Mouse (Mus musculus): ENCODE measurements at regions not wholly inside any gene's neighbourhood (a gene's known extent, or its start where the extent isn't known, plus 50 kb on each side); places are given as distances from the start of the nearest gene placed in this dataset.

DNA sequence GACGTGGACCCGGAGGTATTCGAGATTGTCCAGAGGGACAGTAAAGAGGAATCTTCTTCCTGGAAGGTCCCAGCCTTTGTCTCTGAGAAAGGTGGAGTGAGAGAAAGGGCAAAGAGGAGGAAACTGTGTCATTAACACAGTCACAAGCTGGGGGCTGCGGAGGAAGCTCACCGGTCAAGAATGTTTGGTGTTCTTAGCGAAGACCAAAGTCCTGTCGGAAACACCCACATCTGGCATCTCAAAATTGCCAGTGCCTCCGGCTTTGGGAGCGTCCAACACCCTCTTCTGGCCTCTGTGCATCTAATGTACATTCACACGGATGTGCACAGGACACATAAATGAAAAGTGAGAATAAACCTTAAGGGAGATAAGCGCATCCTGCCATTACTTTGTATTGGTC is 1134.1 kb upstream of the A1bg start:
- Histone ChIP-seq H3K27me3 (replicated peaks) (no peaks in the 10 kb centered on the region), H3K4me2 (no peak overlapping the region), H3K27ac (no peak overlapping the region), H3K9ac (no peak overlapping the region), H3K4me1 (no peaks in the 10 kb centered on the region), H3K36me3 (replicated peaks) (no peaks in the 10 kb centered on the region), H3K9me3 (no peaks in the 10 kb centered on the region), H3K4me3 (no peak overlapping the region)
- no peak for ATAC-seq (replicated peaks)
- 90% methylated on average over 11 of the region's 11 CpGs for WGBS

DNA sequence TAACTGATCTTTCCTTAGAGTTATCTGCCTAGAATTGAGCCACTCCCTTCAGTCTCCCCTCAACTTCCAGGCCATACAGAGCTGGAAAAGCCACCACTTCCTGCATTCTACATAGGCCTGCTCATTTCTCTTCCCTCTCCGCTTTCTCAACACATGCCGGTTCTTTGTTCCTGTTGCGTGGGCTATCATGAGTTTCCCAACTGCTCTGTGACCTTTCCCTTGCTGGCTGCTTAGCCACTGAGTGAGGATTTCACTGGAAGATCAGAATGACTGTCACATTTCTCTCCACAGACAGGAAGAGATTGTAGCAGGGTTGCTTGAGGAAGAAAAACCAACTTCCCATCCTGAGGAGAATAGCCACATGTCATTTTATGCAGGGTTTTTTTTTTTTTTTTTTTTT is 1133.6 kb upstream of the A1bg start:
- H3K36me3 ChIP-seq (replicated peaks), result no peaks in the 10 kb centered on the region
- H3K4me1 ChIP-seq, result no peaks in the 10 kb centered on the region
- H3K27ac ChIP-seq, result no peak overlapping the region
- H3K27me3 ChIP-seq (replicated peaks), result no peaks in the 10 kb centered on the region
- no peak overlapping the region for H3K9ac ChIP-seq
- ATAC-seq (replicated peaks), result no peak
- H3K4me2 ChIP-seq, result no peak overlapping the region
- H3K4me3 ChIP-seq, result no peak overlapping the region
- 91% methylated on average over 3 of the region's 3 CpGs for WGBS
- H3K9me3 ChIP-seq, result no peaks in the 10 kb centered on the region

DNA sequence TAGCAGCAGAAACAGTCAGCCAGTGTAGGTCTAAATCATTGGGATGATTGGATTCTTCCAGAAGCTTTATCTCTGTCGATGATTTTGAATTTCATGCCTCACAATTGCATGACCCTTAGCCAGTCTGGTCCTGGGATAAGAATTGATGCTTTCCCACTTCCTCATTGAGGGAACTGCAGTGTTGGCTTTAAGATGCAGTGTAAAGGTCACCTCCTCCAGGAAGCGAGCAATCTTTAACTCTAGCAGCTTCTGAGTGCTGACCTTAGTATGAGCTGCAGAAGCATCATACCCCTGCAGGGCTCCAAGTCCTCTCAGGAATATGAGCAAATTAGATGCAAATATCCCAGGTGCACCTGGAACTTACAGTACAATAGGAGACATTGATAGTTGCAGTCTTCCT is 1132.2 kb upstream of the A1bg start:
- no peak for ATAC-seq (replicated peaks)
- no peaks in the 10 kb centered on the region for H3K9me3 ChIP-seq
- H3K36me3 ChIP-seq (replicated peaks), result no peaks in the 10 kb centered on the region
- WGBS, result 88% methylated on average over 2 of the region's 2 CpGs
- H3K27ac ChIP-seq, result no peak overlapping the region
- H3K27me3 ChIP-seq (replicated peaks), result no peaks in the 10 kb centered on the region
- H3K9ac ChIP-seq, result no peak overlapping the region
- H3K4me1 ChIP-seq, result no peaks in the 10 kb centered on the region
- no peak overlapping the region for H3K4me3 ChIP-seq
- no peak overlapping the region for H3K4me2 ChIP-seq

DNA sequence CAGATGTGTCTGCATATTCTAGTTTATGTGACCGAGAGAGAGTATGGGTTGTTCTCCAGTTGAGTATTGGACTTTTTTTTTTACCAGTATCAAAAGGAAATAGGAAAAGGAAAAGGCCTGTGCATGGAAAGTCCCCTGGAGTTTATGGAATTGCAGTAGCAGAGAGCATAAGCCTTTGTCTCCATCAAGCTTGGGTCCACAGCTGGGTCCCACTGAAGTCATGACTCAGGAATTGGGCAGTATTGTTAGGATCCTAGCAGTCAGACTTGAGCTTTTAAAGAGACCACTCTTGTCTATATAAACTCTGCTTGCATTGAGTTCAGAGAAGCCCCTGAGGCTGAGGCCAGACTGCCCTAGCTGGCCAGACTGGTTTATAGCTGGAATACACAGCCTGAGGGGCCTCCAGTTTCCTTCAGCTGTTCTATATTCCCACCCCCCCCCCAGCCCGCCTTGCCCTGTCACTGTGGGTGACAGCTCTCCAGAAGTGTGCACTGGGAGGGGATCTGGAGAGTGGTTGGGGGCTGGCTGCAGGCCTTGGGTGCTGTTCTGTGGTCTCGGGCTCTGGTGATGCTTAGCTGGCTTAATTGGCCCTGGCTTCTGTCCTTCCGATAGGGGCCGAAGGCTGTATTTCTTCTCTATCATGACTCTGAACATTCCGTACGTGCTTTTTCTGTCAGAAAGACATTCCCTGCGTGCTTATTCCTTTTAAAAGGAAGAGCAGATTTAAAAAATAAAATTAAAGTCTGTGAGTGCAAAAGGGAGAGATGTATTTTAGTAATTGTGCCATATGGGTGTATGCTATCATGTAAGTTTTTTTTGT is 1130.8 kb upstream of the A1bg start:
- no peaks in the 10 kb centered on the region for H3K36me3 ChIP-seq (replicated peaks)
- WGBS, result 80% methylated on average over 8 of the region's 8 CpGs
- no peak overlapping the region for H3K4me3 ChIP-seq
- no peak overlapping the region for H3K27ac ChIP-seq
- H3K4me2 ChIP-seq, result no peak overlapping the region
- H3K9ac ChIP-seq, result no peak overlapping the region
- no peaks in the 10 kb centered on the region for H3K4me1 ChIP-seq
- no peak for ATAC-seq (replicated peaks)
- H3K9me3 ChIP-seq, result no peaks in the 10 kb centered on the region
- no peaks in the 10 kb centered on the region for H3K27me3 ChIP-seq (replicated peaks)

DNA sequence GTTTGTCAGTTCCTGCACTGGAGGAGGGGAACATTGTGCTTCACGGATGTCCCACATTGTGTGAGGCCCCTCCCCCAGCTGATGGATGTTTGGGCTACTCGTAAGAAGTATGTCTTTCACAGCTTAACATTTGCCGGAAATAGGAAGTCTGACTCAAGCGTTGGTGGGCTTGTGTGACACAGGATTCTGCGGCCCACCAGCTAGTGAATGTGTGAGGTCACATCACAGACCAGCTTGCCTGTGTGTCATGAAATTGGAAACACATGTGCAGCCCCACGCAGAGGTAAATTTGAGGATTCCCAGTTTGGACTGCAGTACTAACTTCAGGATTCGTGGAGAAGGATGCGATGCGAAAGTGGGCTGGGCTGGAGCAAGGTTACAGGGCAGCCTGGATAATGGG is 1126.6 kb upstream of the A1bg start:
- no peak overlapping the region for H3K4me3 ChIP-seq

DNA sequence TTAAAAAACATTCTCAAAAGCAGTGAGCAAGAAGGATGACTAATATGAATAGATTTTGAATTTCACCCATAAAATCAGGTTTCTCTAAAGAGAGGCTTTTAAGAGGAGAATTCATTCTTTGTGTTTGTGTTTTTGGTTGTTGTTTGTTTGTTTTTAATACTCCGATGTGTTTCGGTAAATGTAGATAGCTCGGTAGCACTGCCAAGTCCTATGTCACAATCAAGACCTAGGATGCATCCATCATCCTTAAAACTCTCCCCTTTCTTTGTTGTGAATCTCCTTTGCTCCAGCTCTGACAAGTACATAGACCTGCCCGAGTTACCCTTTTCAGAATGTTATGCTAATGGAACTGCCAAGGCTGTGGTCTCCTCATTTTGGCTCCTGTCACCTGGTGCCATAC is 1126.2 kb upstream of the A1bg start:
- H3K9ac ChIP-seq, result no peak overlapping the region
- H3K27ac ChIP-seq, result no peak overlapping the region
- H3K4me1 ChIP-seq, result no peaks in the 10 kb centered on the region
- 83% methylated on average over 4 of the region's 4 CpGs for WGBS
- ATAC-seq (replicated peaks), result no peak
- no peaks in the 10 kb centered on the region for H3K9me3 ChIP-seq
- H3K4me3 ChIP-seq, result no peak overlapping the region
- no peaks in the 10 kb centered on the region for H3K36me3 ChIP-seq (replicated peaks)
- H3K4me2 ChIP-seq, result no peak overlapping the region
- H3K27me3 ChIP-seq (replicated peaks), result no peaks in the 10 kb centered on the region

More for the DNA sequence above, 1126.6 kb upstream of the A1bg start:
- H3K9ac ChIP-seq, result no peak overlapping the region
- 85% methylated on average over 9 of the region's 9 CpGs for WGBS
- H3K4me2 ChIP-seq, result no peak overlapping the region
- no peak for ATAC-seq (replicated peaks)
- H3K36me3 ChIP-seq (replicated peaks), result no peaks in the 10 kb centered on the region
- H3K27ac ChIP-seq, result no peak overlapping the region
- H3K27me3 ChIP-seq (replicated peaks), result no peaks in the 10 kb centered on the region
- H3K4me1 ChIP-seq, result no peaks in the 10 kb centered on the region
- no peaks in the 10 kb centered on the region for H3K9me3 ChIP-seq

DNA sequence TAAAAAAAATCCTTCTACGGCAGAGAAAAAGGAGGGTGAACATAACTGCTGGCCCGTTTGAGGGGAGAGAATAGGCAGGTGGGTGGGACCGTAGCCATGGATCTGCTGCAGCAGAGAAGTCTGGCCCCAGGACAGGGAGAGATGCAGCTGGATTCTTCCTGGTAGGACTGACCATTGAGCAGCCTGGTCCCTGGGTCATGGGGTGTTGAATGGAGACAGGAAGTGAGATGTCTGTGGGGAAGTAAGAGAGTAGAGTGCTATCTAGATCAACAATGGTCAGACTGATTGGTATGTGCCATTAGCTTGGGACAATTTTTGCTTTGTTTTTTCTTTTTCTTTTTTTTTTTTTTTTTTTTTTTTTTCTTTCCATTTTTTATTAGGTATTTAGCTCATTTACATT is 1123.5 kb upstream of the A1bg start:
- Histone ChIP-seq H3K4me3 (no peak overlapping the region), H3K9ac (no peak overlapping the region), H3K4me1 (no peaks in the 10 kb centered on the region), H3K36me3 (replicated peaks) (no peaks in the 10 kb centered on the region), H3K9me3 (no peaks in the 10 kb centered on the region), H3K27ac (no peak overlapping the region), H3K4me2 (no peak overlapping the region), H3K27me3 (replicated peaks) (no peaks in the 10 kb centered on the region)
- ATAC-seq (replicated peaks), result no peak
- 82% methylated on average over 3 of the region's 3 CpGs for WGBS

DNA sequence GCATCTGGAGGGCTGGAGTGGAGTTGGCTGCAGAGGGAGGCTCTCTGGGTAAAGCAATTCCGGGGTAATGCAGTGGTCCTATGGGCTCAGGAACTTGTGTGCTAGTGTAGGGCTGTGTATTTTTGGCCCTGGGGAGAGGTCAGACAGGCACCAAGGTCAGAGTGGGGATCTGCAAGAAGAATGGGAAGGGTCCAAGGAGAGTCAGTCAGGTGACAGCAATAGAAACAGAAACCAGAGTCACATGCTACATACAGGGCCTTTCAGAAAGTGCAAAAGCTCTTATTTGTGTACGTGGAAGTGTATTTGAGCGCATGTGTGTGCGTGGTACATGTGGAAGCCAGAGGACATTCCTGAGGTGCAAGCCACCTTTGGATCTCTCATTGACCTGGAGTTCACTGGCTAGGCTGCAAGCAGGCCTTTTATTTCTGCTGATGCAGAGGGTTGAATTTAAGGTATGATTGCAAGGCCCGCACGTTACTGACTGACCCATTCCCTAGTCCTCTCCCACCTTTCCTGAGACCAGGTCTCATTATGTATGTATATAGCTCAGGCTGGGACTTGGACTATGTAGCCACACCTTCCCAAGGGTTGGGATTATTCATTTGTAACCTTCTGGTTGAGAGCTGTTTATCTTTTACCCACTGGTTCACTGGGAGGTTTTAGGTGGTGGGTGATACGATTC is 1122.0 kb upstream of the A1bg start:
- Histone ChIP-seq H3K9ac (no peak overlapping the region), H3K4me3 (no peak overlapping the region), H3K27ac (no peak overlapping the region), H3K36me3 (replicated peaks) (no peaks in the 10 kb centered on the region), H3K9me3 (no peaks in the 10 kb centered on the region), H3K4me1 (no peaks in the 10 kb centered on the region), H3K27me3 (replicated peaks) (no peaks in the 10 kb centered on the region), H3K4me2 (no peak overlapping the region)
- ATAC-seq (replicated peaks), result no peak
- 96% methylated on average over 7 of the region's 7 CpGs for WGBS

DNA sequence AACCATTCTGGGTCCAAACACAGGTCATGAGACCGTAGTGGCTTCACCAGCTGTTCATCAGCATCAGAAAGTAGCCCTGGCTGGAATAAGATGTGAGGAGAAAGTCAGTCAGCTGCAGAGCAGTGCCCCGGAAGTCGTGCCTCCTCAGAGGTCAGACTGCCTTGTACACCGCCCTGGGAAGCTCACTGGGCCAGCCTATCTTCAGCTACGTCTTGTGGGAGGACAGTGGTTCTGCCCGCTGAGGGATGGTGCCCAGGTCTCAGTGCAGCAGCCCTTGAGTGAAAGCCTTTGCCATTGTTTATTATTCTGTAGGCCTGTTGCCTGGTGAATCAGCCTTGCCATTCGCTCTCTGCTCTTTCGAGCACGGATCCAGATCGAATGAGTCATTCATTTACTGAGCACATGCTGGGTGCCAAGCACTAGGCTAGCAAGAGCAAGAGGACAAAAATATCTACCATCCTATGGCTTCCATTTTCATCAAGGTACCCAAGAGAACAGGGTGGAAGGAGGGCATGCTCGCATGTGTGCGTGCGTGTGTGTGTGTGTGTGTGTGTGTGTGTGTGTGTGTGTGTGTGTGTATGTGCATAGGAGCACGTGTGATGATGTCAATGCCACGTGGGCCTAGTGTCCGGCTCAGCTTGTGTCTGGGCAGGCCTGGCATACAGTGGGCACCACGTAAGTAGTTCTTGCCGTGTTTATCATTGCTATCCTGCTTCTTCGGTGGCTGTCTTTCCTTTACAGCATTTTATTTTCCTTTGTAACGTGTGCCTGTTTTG is 1121.0 kb upstream of the A1bg start:
- H3K4me3 ChIP-seq, result no peak overlapping the region
- H3K9ac ChIP-seq, result no peak overlapping the region
- no peak for ATAC-seq (replicated peaks)
- 81% methylated on average over 20 of the region's 20 CpGs for WGBS
- no peaks in the 10 kb centered on the region for H3K9me3 ChIP-seq
- H3K27me3 ChIP-seq (replicated peaks), result no peaks in the 10 kb centered on the region; the same call in 1 of the 2 replicates
- H3K4me1 ChIP-seq, result no peaks in the 10 kb centered on the region
- H3K36me3 ChIP-seq (replicated peaks), result no peaks in the 10 kb centered on the region
- H3K4me2 ChIP-seq, result no peak overlapping the region
- H3K27ac ChIP-seq, result no peak overlapping the region

DNA sequence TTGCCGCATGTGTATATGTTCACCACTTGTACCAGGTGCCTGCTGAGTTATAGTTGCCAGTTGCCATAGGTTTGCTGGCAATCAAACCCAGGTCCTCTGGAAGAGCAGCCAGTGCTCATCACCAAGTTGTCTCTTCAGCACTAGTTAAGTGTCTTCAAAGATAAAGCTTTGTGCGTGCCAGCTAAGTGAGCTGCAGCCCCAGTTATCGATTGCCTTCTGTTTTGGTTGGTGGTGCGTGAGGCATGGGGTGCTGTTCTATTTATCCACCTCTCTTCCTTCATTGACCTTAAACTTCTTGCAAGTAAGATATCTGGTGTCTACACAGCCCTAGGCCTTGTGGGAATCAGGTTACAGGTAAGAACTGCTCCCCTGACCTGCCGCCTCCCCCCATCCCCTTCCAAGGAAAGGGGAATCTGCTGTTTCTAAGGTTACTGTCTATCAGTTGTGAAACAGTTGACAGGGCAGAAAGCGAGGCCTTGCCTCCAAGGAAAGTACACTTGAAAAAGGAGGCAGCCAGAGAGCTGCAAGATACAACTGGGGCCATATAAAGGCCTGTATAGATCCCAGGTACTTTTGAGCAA is 1120.2 kb upstream of the A1bg start:
- no peaks in the 10 kb centered on the region for H3K36me3 ChIP-seq (replicated peaks)
- H3K4me3 ChIP-seq, result no peak overlapping the region
- H3K27me3 ChIP-seq (replicated peaks), result peaks cover 3% of the 10 kb centered on the region; the same call in 1 of the 2 replicates
- H3K27ac ChIP-seq, result no peak overlapping the region
- no peak for ATAC-seq (replicated peaks)
- no peak overlapping the region for H3K9ac ChIP-seq
- H3K9me3 ChIP-seq, result no peaks in the 10 kb centered on the region
- no peak overlapping the region for H3K4me2 ChIP-seq
- WGBS, result 92% methylated on average over 6 of the region's 6 CpGs
- peaks cover 7% of the 10 kb centered on the region for H3K4me1 ChIP-seq
